Mouse (Mus musculus): ENCODE measurements around the gene Osbpl10. TPM values are rescaled to one million over a fixed set of nuclear protein-coding genes. Genes with fewer than 3 reads are reported as not detected.

The Osbpl10 gene
- total RNA-seq, 2 experiments from 2014 or later = 2.5 to 5.1 TPM

- DNase-seq = no peak
- intact Hi-C loops (cut with DNase I) = no loop called here
Observed at GRCm38 (mm10) chr9:115139597-115140332, 161.4 kb downstream of the Osbpl10 start.

- intact Hi-C loops (cut with DNase I) = no loop called here
- no peak for DNase-seq
Observed at GRCm38 (mm10) chr9:115147141-115147540, 168.8 kb downstream of the Osbpl10 start.

- intact Hi-C loops (cut with DNase I) = no loop called here
- DNase-seq = no peak
Observed at GRCm38 (mm10) chr9:115147586-115148355, 169.4 kb downstream of the Osbpl10 start.

DNA sequence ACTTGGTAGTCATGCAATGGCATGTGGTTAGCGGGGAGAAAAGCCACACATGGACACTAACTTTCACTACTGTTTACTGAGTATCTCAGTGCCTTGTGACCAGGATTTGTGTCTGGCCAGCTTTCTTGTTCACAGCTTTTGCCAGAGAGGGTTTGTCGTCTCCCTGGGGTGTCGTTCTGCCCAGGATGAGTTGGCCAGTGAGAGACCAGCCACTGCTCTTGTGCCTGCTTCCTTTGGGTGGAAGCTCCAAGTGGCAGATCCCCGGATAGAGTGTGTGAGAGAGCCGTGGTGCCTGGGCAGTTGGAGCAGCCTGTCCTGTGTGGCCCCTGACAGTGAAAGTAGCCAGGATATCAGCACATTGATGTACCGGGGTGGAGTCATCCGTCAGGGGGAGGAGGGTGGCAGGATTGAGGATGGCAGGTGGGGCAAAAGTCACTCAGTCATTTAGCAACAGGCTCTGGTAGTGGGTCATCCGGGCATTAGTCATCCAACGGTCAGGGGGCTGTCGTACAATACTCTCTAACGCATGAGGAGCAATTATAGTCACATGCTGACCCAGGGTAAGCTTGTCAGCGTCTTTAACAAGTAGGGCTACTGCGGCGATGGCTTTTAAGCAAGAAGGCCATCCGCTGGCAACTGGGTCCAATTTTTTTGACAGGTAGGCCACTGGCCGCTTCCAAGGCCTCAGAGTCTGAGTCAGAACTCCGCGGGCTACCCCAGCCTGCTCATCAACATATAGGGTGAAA, 170.8 kb downstream of the Osbpl10 start:
- DNase-seq = no peak
- intact Hi-C loops (cut with DNase I) = no loop called here

- DNase-seq = peak in 1 of 2 experiments; percentile 29
- intact Hi-C loops (cut with DNase I) = no loop called here
Observed at GRCm38 (mm10) chr9:115161591-115161990, 183.2 kb downstream of the Osbpl10 start.

- DNase-seq = peak; percentile 63 to 73
- intact Hi-C loops (cut with DNase I) = no loop called here
Observed at GRCm38 (mm10) chr9:115163031-115163430, 184.7 kb downstream of the Osbpl10 start.

DNA sequence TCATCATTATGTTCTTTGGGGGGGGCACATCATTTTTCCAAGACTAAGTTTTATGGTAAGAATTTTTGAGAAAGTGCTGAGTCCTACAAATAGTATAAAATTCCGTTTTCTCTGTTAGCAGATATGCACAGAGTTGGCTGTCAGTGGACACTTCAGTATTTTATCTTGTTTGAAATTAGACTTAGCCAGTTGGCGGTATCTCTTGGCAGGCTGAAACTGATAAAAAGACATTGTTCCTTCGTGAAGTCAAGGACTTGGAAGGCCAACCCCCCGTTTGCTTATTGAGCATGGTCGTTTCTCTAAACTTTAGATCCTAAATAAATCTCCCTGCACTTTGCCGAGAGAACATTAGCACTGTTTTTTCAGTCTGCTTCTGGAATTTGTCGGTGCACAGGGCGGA, 185.3 kb downstream of the Osbpl10 start:
- DNase-seq = no peak
- intact Hi-C loops (cut with DNase I) = no loop called here

DNA sequence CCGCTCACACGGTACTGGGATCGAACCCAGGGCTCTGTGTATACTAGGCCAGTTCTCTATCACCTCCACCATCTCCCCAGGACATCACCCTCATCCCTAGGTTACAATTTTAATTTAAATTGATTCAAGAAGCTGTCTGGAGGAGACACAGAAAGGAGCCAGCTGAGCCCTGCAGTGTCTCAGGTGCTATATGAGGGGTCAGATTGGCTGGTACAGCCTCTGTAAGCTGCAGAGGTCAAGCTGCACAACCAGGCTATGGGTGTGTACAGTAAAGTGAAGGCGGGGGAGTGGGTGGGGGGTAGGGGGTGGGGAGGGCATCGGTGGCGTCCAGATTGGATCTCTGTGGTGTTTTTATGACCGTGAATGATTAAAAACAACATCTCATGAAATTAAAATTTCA, 186.0 kb downstream of the Osbpl10 start:
- intact Hi-C loops (cut with DNase I) = no loop called here
- no peak for DNase-seq

DNA sequence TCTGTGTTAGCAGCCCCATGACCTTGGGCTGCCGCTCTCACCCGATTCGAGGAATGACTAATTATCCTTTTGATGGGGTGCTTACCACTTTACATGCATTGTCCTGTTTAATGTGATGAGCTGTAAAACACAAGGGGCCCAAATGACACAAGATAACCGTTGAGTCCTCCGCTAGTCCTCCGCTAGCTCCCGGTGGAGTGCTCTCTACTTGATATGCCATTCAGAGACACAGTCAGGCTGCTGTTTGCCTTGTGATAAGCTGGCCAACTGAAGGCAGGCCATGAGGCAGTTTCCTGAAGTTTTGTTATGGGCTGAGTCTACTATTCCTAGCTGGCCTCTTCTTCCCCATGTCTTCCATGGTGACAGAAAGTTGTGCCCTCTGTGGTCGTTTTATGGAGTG, 187.6 kb downstream of the Osbpl10 start:
- intact Hi-C loops (cut with DNase I) = loop anchor here (5.0 kb wide), 2 partner anchors 91 to 541 kb away; no protein-coding TSS in a partner anchor
- DNase-seq = no peak

GRCm38 (mm10) chr9:115169591-115169990, 191.2 kb downstream of the Osbpl10 start:
- no peak for DNase-seq
- intact Hi-C loops (cut with DNase I) = loop anchor here (5.0 kb wide), 2 partner anchors 88 to 538 kb away; no protein-coding TSS in a partner anchor

DNA sequence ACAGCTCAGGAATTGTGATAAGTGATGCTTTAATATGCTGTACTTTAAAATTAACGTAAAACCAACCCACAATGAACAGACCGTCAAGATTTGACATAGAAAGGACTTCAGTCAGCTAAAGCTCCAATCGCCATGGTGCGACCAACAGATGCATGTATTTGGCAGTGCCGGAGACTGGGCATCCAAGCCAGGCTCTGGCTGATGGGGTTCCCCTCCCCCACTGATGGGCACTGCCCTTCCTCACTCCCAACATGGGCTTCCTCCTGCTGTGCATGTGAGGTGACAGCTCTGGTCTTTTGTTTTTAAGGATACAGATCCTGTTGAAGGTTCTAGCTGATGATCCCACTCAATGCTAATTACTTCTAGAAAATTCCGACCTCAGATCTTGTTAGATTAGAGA, 193.7 kb downstream of the Osbpl10 start:
- DNase-seq = no peak
- intact Hi-C loops (cut with DNase I) = no loop called here

DNA sequence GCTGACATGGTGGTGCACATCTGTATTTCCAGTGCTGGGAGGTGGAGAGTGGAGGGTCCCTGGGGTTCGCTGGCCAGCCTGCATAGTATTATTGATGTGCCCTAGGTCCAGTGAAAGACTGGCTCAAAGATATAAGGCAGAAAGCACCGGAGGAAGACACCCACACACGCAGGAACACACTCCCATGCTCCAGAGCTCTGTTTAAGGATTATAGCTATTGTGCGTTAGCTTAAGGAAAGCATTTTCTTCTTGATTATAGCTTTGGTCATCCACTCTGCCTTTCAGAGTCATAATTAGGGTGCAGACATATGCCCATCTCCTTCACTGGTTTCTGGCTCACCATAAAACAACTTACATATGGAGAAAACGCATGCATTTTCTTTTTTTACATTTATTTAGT, 200.8 kb downstream of the Osbpl10 start:
- intact Hi-C loops (cut with DNase I) = no loop called here
- DNase-seq = no peak

DNA sequence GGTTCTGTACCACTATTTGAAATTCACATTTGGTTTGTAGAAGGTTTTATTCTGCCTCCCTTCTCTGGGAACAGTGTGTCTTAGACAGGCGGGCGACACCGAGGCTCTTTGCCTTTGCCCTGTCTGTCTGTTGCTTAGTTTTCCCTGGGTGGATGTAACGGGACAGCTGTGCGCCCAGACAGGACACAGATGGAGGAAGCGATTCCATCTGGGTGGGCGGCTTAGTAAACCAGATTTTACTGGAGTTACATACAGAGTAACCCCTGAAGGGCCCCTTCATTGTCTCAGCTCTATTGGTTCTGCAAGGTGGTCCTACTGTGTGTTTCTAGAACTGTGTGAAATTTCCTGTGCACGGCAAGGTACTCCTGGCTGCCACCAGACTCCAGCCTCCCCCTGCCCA, 201.6 kb downstream of the Osbpl10 start:
- intact Hi-C loops (cut with DNase I) = no loop called here
- DNase-seq = no peak

- intact Hi-C loops (cut with DNase I) = no loop called here
- DNase-seq = no peak
Observed at GRCm38 (mm10) chr9:115186402-115186801, 208.0 kb downstream of the Osbpl10 start.

- intact Hi-C loops (cut with DNase I) = no loop called here
- no peak for DNase-seq
Observed at GRCm38 (mm10) chr9:115190376-115190942, 212.1 kb downstream of the Osbpl10 start.

- intact Hi-C loops (cut with DNase I) = no loop called here
Observed at GRCm38 (mm10) chr9:115192890-115193289, 214.5 kb downstream of the Osbpl10 start.

GRCm38 (mm10) chr9:115197082-115197481, 218.7 kb downstream of the Osbpl10 start:
- no peak for DNase-seq
- intact Hi-C loops (cut with DNase I) = loop anchor here (5.0 kb wide), 1 partner anchor 35 kb away; no protein-coding TSS in a partner anchor

More at GRCm38 (mm10) chr9:115192890-115193289, 214.5 kb downstream of the Osbpl10 start:
- no peak for DNase-seq

DNA sequence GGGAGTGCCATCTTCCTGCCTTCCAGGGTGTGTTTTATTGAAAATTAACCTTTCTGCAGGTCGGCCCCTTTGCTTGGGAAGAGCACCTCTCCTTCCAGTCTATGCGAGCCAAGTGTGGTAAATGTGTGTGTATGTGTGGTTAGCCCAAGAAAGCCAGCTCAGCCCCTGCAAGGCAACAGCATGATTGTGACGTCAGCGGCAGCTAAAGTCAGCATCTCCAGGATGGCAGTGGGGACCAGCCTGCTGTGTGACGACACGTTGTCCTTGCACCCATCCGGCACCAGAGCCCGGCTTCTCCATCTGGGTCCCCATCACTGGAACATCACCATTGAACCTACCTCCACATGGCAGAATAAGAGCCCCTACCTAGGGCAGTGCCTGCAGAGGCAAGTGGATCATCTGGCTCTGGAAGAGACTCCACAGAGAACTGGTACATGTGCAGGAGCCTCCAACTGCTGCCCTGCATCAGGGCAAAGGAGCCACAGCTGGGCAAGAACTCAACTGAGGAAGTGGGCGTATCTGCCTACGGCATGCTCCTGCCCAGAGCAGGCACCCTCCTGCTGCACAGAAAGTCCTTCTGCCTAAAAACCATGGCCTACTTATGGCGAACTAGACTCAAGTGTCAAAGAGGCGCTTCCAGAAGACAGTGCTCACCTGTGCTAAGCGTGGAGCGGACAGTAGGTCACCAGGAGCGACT, 221.9 kb downstream of the Osbpl10 start:
- no peak for DNase-seq
- intact Hi-C loops (cut with DNase I) = no loop called here

- intact Hi-C loops (cut with DNase I) = no loop called here
- no peak for DNase-seq
Observed at GRCm38 (mm10) chr9:115201264-115201663, 222.9 kb downstream of the Osbpl10 start.

DNA sequence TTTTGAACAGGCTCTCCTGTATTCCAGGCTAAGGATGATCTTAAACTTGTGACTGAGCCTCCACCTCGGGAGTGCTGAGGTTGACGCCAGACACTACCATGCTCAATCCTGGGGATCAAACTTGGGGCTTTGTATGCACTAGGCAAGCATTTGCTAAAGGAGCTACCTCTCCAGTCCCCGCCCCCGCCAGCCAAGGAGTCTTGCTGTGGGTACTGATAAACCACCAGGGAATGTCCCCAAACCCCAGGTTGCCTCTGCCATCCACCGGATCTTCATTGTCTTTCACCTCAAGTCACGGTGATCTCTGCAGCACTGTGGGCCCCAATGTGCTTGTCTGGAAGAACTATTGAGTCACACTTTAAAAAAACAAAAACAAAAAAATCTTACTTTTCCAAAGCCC, 224.8 kb downstream of the Osbpl10 start:
- intact Hi-C loops (cut with DNase I) = no loop called here
- no peak for DNase-seq
